Mouse (Mus musculus) heart, postnatal 0 days (tissue): ENCODE measurements around the gene Ltb4r1.

Experiments
- CTCF ChIP-seq: IDR thresholded peaks from 2 replicates; pipeline ENCODE4 v1.5.1; 2016; ENCODE audit warnings: antibody characterized with exemption, control low read depth, low read depth
- EP300 ChIP-seq: IDR thresholded peaks from 2 replicates; pipeline ENCODE4 v1.6.1; 2016; ENCODE audit warnings: antibody characterized with exemption, low read depth

GRCm38 (mm10) chr14:55768555-55768954 is 2.8 kb downstream of the Ltb4r1 start:
- TF ChIP-seq CTCF = no peak
- TF ChIP-seq EP300 = no peak
